Mouse (Mus musculus) heart, embryonic 13.5 days (tissue): Measurements from ENCODE around the gene Ubox5. TPM values are rescaled to one million over a fixed set of nuclear protein-coding genes. Genes with fewer than 3 reads are reported as not detected.
A peak's percentile ranks its signal among the peaks of the same experiment; 100 is the strongest.

Experiments used
- ATAC-seq: fragments of 200-750 bp; cut with Nextera tagmentation; 2 replicates; pipeline ENCODE4 v1.8.0; 2017; ENCODE audit warnings: moderate TSS enrichment; ENCODE audit not compliant: insufficient number of reproducible peaks, low FRiP score, low TSS enrichment; ENCODE audit errors: extremely low read depth
- H3K27ac ChIP-seq: fragments of 300-500 bp; sonication (generic); replicated peaks from 2 replicates; pipeline ENCODE4 v1.5.1; 2015; ENCODE audit warnings: moderate library complexity, mild to moderate bottlenecking, inconsistent platforms
- H3K27me3 ChIP-seq: fragments of 300-500 bp; sonication (generic); replicated peaks from 2 replicates; pipeline ENCODE4 v1.6.1; 2015; ENCODE audit warnings: mild to moderate bottlenecking, inconsistent platforms
- H3K36me3 ChIP-seq: fragments of 300-500 bp; sonication (generic); 2 replicates; pipeline ENCODE4 v1.6.1; 2015; ENCODE audit warnings: mild to moderate bottlenecking, inconsistent platforms
- H3K4me1 ChIP-seq: fragments of 300-500 bp; sonication (generic); 2 replicates; pipeline ENCODE4 v1.6.1; 2015; ENCODE audit warnings: inconsistent platforms
- H3K4me2 ChIP-seq: fragments of 300-500 bp; sonication (generic); 2 replicates; pipeline ENCODE4 v1.6.1; 2015; ENCODE audit warnings: inconsistent platforms, mild to moderate bottlenecking, moderate library complexity
- H3K4me3 ChIP-seq: fragments of 300-500 bp; sonication (generic); 2 replicates; pipeline ENCODE4 v1.5.1; 2015; ENCODE audit warnings: moderate library complexity, mild to moderate bottlenecking, inconsistent platforms
- H3K9ac ChIP-seq: fragments of 300-500 bp; sonication (generic); 2 replicates; pipeline ENCODE4 v1.6.1; 2015; ENCODE audit warnings: inconsistent platforms, mild to moderate bottlenecking, moderate library complexity
- H3K9me3 ChIP-seq: fragments of 300-500 bp; sonication (generic); 2 replicates; pipeline ENCODE4 v1.6.1; 2016; ENCODE audit warnings: inconsistent platforms
- WGBS: fragments of 180-500 bp; shearing (Covaris S2); methylation state at CpG from one replicate; pipeline ENCODE4 v1.1.7; 2015; ENCODE audit warnings: mixed read lengths; 5-methylcytosine and 5-hydroxymethylcytosine counted together
- polyA plus RNA-seq: library from polyadenylated mRNA; unstranded; fragments of >200 nt; fragmentation: Nextera tagmentation; extraction: Ambion mirVana; gene quantifications from 2 replicates; pipeline ENCODE4 v1.2.1, GENCODE M21; 2015

Ubox5 gene
- polyA plus RNA-seq, 1 experiment from 2014 or later: 7.3 TPM

GRCm38 (mm10) chr2:130546957-130547356 lies 82.9 kb downstream of the Ubox5 start:
- peak; percentile 45; the same call in 1 of the 2 replicates for ATAC-seq
- Histone ChIP-seq H3K36me3 (peaks cover 100% of the 10 kb centered on the region), H3K4me2 (no peak overlapping the region), H3K9me3 (no peaks in the 10 kb centered on the region), H3K4me3 (no peak overlapping the region), H3K9ac (no peak overlapping the region), H3K4me1 (peaks cover 8% of the 10 kb centered on the region; the same call in 1 of the 2 replicates), H3K27me3 (no peaks in the 10 kb centered on the region), H3K27ac (no peak overlapping the region; the same call in 1 of the 2 replicates)
- 60% methylated on average over 8 of the region's 8 CpGs for WGBS

GRCm38 (mm10) chr2:130540266-130540665 lies 89.6 kb downstream of the Ubox5 start:
- 88% methylated on average over 9 of the region's 9 CpGs for WGBS
- no peak for ATAC-seq
- H3K36me3 ChIP-seq: peaks cover 96% of the 10 kb centered on the region

More at GRCm38 (mm10) chr2:130540266-130540665, 89.6 kb downstream of the Ubox5 start:
- Histone ChIP-seq H3K4me2 (no peak overlapping the region), H3K9me3 (no peaks in the 10 kb centered on the region), H3K27ac (no peak overlapping the region), H3K4me1 (no peaks in the 10 kb centered on the region), H3K4me3 (no peak overlapping the region), H3K27me3 (no peaks in the 10 kb centered on the region), H3K9ac (no peak overlapping the region)

Other genes starting within 250 kb of the Ubox5 start
- 34.6 and 40.6 TPM in 2 replicates for gene Cpxm1, start 232.5 kb downstream of the Ubox5 start, polyA plus RNA-seq
- gene Gm28372, start 224.8 kb downstream of the Ubox5 start, polyA plus RNA-seq: not detected in 2 replicates
- not detected in 2 replicates for gene 1700020A23Rik, start 224.8 kb downstream of the Ubox5 start, polyA plus RNA-seq
- gene Tmem239, start 223.6 kb downstream of the Ubox5 start, polyA plus RNA-seq: 0.11 TPM in 1 of 2 replicates, not detected in the other
- 51.8 and 55.4 TPM in 2 replicates for gene Vps16, start 205.7 kb downstream of the Ubox5 start, polyA plus RNA-seq
- 7.0 and 7.1 TPM in 2 replicates for gene Pced1a, start 205.3 kb downstream of the Ubox5 start, polyA plus RNA-seq
- gene Ptpra, start 179.8 kb downstream of the Ubox5 start, polyA plus RNA-seq: 64.0 and 64.6 TPM in 2 replicates
- 71.8 and 72.3 TPM in 2 replicates for gene Mrps26, start 66.3 kb downstream of the Ubox5 start, polyA plus RNA-seq
- gene Oxt, start 53.9 kb downstream of the Ubox5 start, polyA plus RNA-seq: not detected in 2 replicates
- gene Avp, start 47.5 kb downstream of the Ubox5 start, polyA plus RNA-seq: not detected in 2 replicates
- gene Fastkd5, start within 50 bp of the Ubox5 start, polyA plus RNA-seq: 11.9 and 12.0 TPM in 2 replicates
- 1.5 and 1.8 TPM in 2 replicates for gene Lzts3, start 12.8 kb upstream of the Ubox5 start, polyA plus RNA-seq
- 39.4 and 43.6 TPM in 2 replicates for gene Ddrgk1, start 34.6 kb upstream of the Ubox5 start, polyA plus RNA-seq
- gene Itpa, start 37.6 kb upstream of the Ubox5 start, polyA plus RNA-seq: 80.9 and 83.2 TPM in 2 replicates
- 0.12 and 0.19 TPM in 2 replicates for gene Slc4a11, start 67.5 kb upstream of the Ubox5 start, polyA plus RNA-seq